Mouse (Mus musculus) cerebellum, adult 9-11 months (tissue): ENCODE data around the gene Zic3.

Experiments used
- DNase-seq: peaks from one replicate; pipeline ENCODE4 v3.0.0; 2022

Gene Zic3

GRCm38 (mm10) chrX:58042512-58042911, 20.0 kb downstream of the Zic3 start:
- no peak for DNase-seq
